Mouse (Mus musculus): ENCODE data around the gene Cep55.

The Cep55 gene

DNA sequence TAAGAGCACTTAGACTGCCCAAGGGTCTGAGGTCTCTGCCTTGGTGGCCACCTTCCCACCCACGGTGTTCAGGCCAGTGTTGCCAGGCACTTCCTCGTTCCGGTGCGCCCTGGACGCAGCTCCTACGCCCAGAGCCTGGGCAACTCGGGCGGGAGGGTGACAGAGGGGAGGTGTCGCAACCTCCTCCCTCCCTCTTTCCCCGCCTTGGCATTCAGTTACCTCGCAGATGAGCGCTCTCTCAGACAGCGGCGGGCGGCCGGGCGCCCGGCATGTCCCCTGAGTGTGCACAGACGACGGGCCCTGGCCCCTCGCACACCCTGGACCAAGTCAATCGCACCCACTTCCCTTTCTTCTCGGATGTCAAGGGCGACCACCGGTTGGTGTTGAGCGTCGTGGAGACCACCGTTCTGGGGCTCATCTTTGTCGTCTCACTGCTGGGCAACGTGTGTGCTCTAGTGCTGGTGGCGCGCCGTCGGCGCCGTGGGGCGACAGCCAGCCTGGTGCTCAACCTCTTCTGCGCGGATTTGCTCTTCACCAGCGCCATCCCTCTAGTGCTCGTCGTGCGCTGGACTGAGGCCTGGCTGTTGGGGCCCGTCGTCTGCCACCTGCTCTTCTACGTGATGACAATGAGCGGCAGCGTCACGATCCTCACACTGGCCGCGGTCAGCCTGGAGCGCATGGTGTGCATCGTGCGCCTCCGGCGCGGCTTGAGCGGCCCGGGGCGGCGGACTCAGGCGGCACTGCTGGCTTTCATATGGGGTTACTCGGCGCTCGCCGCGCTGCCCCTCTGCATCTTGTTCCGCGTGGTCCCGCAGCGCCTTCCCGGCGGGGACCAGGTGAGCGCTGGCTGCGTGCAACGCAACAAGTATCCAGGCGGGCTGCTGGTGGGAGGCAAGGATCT lies 42.3 kb downstream of the Cep55 start, which contains the start of gene Ffar4:
Ffar4 (plus strand) TSS at position 214 of the 901 bp plus-strand sequence.
- DNase-seq (ENCODE audit: low spot score in 2 of 2) = no peak

DNA sequence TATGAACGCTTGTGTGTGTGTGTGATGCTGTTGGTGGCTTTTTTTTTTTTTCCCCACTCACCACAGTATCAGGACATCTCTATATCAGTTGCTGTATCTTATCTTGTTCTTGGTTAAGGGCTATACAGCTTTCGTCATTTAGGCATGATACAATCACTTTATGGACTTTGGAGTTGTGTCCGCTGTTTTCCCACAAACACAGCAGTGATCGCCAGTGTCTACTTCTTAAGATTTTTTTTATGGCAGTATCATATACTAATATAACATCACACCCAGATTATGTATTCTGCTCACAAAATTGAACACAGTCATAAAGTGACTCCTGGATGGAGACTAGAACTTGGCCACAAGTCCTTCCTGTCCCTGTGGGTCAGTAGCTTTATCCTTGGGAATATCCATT lies 53.1 kb downstream of the Cep55 start:
- no peak for DNase-seq (ENCODE audit: low spot score in 2 of 2)

DNA sequence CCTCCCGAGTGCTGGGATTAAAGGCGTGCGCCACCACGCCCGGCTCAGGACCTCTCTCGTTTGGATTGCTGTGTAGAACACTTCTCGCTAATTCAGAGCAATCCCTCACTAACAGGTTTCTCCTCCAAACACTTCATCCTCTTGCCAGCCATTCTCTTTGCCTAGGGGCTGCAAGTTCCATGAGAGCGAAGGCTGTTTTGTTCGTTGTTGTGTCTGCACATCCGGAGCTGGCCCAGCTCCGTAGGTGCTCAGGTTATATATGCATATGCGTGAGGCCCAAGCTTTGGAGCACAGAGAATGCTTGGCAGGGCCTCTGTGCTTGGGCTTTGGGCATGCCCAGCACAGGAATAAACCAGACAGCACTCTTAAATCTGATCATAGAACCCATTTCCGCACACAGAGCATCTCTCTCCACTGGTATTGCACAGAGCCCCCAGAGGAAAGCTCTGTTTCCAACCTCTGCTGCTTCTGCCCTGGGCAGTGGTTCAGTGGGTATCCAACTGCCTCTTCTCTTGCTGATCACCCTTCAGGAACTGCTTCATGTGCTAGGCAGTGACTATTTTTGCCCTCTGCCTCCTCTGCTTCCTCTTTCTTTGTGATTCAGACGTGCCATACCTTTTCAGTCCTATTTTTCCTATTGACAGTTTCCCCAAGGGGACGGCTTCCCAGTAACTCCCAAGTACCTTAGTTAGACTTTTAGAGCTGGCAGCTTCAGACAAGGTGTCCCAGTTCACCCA lies 54.9 kb downstream of the Cep55 start:
- no peak for DNase-seq (ENCODE audit: low spot score in 2 of 2)

DNA sequence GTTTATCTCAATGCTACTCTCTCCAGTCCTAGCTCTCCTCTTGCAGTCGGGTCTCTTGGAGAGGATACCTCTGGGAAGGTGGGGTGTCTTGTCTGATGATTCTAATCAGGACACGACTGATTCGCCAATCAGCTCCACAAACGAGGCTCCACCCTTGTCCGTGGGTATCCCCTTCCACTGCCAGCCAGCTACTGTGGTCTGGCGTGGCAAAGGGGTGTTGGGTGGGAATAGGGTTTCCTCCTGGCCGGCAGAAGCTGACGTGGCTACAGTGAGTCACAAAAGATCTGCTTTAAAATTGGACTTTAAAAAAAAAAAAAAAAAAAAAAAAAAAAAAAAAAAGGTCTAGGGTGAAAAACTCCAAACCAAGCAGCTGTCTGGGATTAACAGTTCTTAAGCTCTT lies 56.2 kb downstream of the Cep55 start:
- no peak for DNase-seq (ENCODE audit: low spot score in 2 of 2)

DNA sequence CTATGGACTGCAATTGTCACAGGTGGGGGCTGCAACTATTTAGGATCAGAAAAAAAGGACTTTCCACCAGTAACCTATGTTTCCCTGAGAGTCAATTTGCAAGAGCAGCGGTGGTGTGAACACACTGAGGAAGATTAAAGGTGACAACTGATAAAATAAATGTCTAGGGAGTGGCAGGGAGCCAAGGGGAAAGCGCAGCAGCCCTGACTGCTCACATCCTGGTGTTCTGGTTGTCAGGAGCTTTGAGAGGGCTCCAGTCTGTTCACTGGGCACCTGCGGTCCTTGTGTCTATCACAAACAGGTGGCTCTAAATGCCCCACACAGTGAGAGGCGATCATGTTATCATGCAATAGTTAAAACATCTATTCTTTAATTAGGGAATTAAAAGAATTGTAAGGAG lies 57.8 kb downstream of the Cep55 start:
- DNase-seq (ENCODE audit: low spot score in 2 of 2) = no peak

DNA sequence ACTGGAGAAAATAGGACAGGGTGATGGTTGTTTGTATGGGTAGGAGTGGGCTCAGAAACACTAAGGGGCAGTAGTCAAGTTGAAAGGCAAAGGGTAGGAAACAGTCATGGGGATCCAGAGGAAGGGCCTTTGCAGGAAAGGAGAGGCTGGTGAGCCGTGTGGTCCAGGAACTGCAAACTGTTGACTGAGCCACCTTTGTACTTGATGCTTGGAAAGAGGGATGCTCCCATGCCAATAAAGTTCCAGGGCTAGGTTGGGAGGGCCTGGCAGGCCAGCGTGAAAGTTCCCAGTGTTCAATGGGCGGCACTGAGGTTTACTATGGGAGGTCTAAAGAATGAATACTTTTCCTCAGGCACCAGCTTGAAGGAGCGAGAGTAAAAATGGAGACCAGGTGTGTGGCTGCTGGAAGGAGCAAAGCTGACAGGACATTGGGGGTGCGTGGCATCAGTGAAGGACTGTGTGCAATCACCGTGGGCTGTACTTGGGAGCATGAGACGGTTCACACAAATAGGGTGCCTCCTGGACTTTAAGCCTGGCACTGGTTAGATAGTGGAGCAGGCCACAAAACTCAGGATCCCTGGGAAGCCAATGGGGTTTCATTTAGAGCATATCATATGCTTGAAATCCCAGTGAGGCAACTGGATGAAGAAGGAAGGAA lies 60.2 kb downstream of the Cep55 start:
- DNase-seq (ENCODE audit: low spot score in 2 of 2) = no peak

DNA sequence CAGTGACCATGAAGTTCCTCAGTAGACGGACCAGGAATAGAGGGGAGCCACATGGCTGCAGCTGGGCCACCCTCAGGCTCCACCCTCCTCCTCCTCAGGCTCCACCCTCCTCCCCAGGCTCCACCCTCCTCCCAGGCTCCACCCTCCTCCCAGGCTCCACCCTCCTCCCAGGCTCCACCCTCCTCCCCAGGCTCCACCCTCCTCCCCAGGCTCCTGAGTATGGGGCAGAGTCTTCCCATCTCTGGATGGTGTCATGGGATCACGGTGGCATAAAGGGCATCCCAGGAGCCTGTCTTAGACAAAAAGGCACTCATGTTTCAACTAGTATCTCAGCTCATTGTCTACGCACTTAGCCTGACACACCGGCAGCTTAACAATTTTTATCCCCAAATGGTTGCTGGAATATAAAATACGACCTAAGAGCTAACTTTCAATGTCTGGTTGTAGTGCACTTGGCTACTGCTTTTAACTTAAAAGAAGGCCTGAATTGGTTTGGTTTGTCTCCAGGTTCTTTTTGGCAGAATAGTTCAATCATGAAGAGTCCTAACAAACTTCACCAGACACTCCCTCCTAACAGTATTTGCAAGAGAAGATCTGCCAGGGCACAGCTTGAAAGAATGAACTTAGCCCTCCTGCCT lies 65.4 kb downstream of the Cep55 start:
- DNase-seq (ENCODE audit: low spot score in 2 of 2) = no peak

DNA sequence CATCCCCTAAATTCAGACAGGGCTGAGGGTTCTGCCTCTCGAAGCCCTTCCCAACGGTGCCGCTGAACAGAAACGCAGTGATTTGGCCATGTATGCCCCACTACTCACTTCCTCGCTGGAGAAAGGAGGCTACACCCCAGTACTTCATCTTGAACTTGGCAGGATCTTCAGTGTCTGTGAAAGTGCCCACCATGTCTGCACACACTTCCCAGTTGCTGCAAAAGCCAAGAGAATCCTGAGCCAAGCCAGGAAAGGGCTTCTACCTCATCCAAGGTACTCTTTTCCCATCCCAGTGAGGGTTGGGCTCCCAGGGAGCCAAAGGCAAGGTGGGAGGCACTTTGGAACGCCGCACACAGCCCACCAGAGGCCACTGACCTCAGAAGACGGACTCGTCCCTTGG lies 69.1 kb downstream of the Cep55 start:
- no peak for DNase-seq (ENCODE audit: low spot score in 2 of 2)
